Mouse (Mus musculus): Measurements from ENCODE around the gene Nfkbia. TPM values are rescaled to one million over a fixed set of nuclear protein-coding genes. Genes with fewer than 3 reads are reported as not detected.

The Nfkbia gene
- polyA plus RNA-seq, 1 experiment from 2014 or later = 40.4 TPM

DNA sequence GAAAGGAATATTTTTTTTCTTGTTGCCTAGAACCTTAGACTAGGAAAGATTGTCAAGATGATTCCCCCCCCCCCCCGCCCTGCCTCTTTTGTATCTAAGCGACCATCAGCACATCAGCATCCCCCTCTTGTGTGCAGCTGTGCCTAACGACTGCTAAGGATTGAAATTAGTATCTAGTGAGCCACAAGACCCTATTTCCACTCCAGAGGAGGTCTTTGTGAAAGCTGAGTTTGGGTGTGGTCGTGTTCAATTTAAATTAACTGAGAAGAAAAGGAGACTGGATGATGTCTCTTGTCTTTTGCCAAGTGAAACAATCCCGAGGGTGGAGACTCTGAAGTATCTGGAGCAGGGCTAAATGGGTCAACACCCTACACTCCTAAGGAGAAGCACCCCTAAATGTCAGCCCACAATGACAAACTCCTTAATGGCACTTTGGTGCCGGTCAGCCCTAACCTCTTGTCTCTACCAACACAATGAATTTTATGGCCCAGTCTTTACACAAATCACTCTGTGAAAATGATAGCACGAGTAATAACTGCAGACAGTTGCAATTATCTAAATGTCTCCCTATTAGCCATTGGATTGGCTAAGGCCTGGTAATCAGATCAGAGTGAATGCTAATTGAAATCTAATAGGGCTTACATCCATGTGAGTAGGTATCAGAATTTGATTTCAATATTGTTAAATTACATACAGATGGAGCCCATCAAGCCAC is 13.0 kb upstream of the Nfkbia start:
- Histone ChIP-seq H3K9me3 (no peaks in the 10 kb centered on the region), H3K4me1 (no peaks in the 10 kb centered on the region), H3K4me2 (replicated peaks) (no peak overlapping the region), H3K4me3 (no peak overlapping the region), H3K27me3 (peaks cover 5% of the 10 kb centered on the region; the same call in 1 of the 2 replicates), H3K27ac (replicated peaks) (no peak overlapping the region), H3K9ac (replicated peaks) (no peak overlapping the region), H3K36me3 (no peaks in the 10 kb centered on the region)
- no peak for ATAC-seq (ENCODE audit: low FRiP score, low read depth)
- WGBS = 49% methylated on average over 7 of the region's 7 CpGs

- no peak overlapping the region for H3K9ac ChIP-seq (replicated peaks)
- peak overlapping the region; percentile 3; the same call in 1 of the 2 replicates for H3K4me2 ChIP-seq (replicated peaks)
Observed at GRCm38 (mm10) chr12:55499031-55499430, 6.6 kb upstream of the Nfkbia start.

GRCm38 (mm10) chr12:55497737-55498136 is 5.3 kb upstream of the Nfkbia start:
- no peak overlapping the region for H3K9ac ChIP-seq (replicated peaks)
- 61% methylated on average over 8 of the region's 8 CpGs for WGBS
- no peak for ATAC-seq (ENCODE audit: low FRiP score, low read depth)
- no peak overlapping the region for H3K4me2 ChIP-seq (replicated peaks)
- no peak overlapping the region for H3K27ac ChIP-seq (replicated peaks)
- H3K27me3 ChIP-seq = peaks cover 5% of the 10 kb centered on the region; the same call in 1 of the 2 replicates
- H3K9me3 ChIP-seq = no peaks in the 10 kb centered on the region
- H3K4me3 ChIP-seq = no peak overlapping the region
- no peaks in the 10 kb centered on the region for H3K36me3 ChIP-seq
- H3K4me1 ChIP-seq = peaks cover 7% of the 10 kb centered on the region

More at GRCm38 (mm10) chr12:55499031-55499430, 6.6 kb upstream of the Nfkbia start:
- WGBS = 2% methylated on average over 10 of the region's 10 CpGs
- H3K9me3 ChIP-seq = no peaks in the 10 kb centered on the region
- no peaks in the 10 kb centered on the region for H3K4me1 ChIP-seq
- H3K27me3 ChIP-seq = peaks cover 5% of the 10 kb centered on the region; the same call in 1 of the 2 replicates
- ATAC-seq (ENCODE audit: low FRiP score, low read depth) = peak; percentile 61
- no peak overlapping the region for H3K27ac ChIP-seq (replicated peaks)
- H3K36me3 ChIP-seq = no peaks in the 10 kb centered on the region
- H3K4me3 ChIP-seq = no peak overlapping the region

DNA sequence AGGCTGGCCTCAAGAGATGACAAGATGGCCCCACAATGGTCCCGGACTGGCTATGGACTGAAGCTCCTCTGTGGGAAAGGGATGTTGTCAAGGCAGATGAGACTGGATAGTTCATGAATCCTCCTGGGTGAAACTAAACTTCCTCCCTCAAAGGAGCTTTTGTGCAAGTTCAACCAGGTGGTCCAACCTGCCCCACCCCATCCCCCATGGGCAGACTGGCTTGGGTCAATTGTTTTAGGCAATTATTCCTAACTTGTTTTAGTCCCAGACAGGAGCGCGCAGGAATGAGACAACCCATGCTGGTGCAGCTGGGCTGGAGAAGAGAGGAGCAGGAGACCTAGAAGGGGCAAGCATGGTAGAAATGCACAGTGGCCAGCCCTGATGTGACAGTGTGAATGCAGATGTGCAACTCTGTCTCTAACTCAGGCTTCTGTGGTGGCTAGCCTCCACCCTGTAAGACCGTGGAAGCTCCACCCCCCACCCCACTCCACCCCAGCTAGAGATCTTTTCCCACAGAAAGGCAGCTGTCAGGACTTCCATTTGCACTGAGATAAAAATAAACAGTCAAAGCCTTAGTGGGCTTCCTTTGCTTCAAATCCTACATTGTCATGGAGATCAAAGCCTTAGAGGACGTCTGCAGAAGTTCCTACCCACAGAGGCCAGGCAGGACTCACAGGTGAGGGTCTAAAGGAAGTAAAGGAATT is 3.6 kb upstream of the Nfkbia start:
- Histone ChIP-seq H3K4me3 (no peak overlapping the region), H3K4me2 (replicated peaks) (no peak overlapping the region), H3K27me3 (peaks cover 5% of the 10 kb centered on the region; the same call in 1 of the 2 replicates), H3K9me3 (no peaks in the 10 kb centered on the region), H3K27ac (replicated peaks) (no peak overlapping the region), H3K9ac (replicated peaks) (no peak overlapping the region), H3K36me3 (0 out of 2 replicates have a peak, but pooled peaks cover under 1% of the 10 kb centered on the region), H3K4me1 (peaks cover 13% of the 10 kb centered on the region)
- 68% methylated on average over 5 of the region's 5 CpGs for WGBS
- ATAC-seq (ENCODE audit: low FRiP score, low read depth) = no peak

DNA sequence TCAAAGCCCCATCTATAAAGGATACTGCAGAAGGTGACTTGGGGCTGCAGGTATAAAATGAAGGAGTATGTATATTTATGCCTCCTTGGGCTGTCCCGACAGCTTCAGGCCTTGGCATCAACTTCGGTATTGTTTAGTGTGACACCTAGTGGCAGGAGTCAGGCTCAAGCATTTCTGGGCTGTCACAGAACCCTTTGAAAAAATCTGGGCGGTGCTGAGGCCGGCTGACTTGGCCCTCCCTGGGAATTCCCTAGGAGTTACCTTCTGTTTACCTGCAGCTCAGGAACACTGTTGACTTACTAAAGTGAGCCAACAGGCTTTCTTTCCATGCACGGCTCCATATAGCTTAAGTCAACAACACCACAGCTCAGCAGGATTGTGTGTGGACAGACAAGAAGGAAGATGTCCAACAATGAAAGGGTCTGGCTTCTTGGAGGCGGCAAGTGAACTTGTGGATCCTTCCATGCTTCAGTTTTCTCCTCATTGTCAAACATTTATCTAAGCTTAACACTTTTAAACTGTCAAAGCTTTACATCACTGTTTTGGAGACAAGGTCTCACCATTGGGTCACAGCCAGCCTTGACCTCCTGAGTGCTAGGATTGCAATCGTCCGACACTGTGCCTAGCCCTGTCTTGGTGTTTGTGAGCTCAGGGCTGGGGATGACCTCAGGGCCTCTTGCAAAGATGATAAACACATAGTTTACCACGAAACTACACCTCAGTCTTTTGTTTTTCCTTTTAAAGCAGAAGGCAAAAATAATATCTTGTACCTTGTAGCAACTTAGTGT is 2.9 kb upstream of the Nfkbia start:
- Histone ChIP-seq H3K4me2 (replicated peaks) (no peak overlapping the region), H3K9me3 (no peaks in the 10 kb centered on the region), H3K9ac (replicated peaks) (no peak overlapping the region), H3K4me3 (no peak overlapping the region), H3K27me3 (peaks cover 5% of the 10 kb centered on the region; the same call in 1 of the 2 replicates), H3K36me3 (peaks cover 8% of the 10 kb centered on the region), H3K4me1 (peaks cover 14% of the 10 kb centered on the region), H3K27ac (replicated peaks) (no peak overlapping the region)
- 38% methylated on average over 9 of the region's 9 CpGs for WGBS
- ATAC-seq (ENCODE audit: low FRiP score, low read depth) = no peak

DNA sequence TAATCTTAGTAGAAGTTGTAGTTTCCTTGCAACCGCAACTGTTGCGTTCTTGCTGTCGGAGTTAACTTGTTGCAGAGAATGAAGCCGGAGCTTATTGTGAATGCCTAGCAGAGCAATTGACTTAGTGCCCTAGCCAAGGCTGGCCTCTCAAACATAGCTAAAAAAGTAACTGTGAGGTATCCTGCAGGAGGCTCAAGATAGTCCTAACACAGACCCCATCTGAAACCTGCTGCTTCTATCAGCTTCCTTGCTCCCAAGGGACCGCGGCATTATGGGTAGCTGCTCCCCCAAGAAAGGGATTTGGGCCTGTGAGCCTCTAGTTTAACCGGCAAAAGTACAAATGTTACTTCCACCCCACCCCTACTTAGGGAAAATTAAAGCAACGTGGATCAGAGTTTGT is 934 bp upstream of the Nfkbia start:
- H3K4me1 ChIP-seq = peaks cover 14% of the 10 kb centered on the region
- WGBS = 31% methylated on average over 8 of the region's 8 CpGs

GRCm38 (mm10) chr12:55492941-55493340 is 494 bp upstream of the Nfkbia start:
- no peaks in the 10 kb centered on the region for H3K9me3 ChIP-seq
- H3K4me2 ChIP-seq (replicated peaks) = peak overlapping the region; percentile 79
- no peaks in the 10 kb centered on the region for H3K27me3 ChIP-seq
- peaks cover 14% of the 10 kb centered on the region for H3K4me1 ChIP-seq
- H3K9ac ChIP-seq (replicated peaks) = peak overlapping the region; percentile 81
- under 1% methylated on average over 12 of the region's 12 CpGs for WGBS
- H3K27ac ChIP-seq (replicated peaks) = peak overlapping the region; percentile 97
- H3K36me3 ChIP-seq = peaks cover 27% of the 10 kb centered on the region
- ATAC-seq (ENCODE audit: low FRiP score, low read depth) = no peak
- peak overlapping the region; percentile 91 for H3K4me3 ChIP-seq

More for the DNA sequence above, 934 bp upstream of the Nfkbia start:
- H3K27me3 ChIP-seq = peaks cover 3% of the 10 kb centered on the region; the same call in 1 of the 2 replicates
- peak overlapping the region; percentile 81; the same call in 1 of the 2 replicates for H3K9ac ChIP-seq (replicated peaks)
- no peak for ATAC-seq (ENCODE audit: low FRiP score, low read depth)
- peaks cover 22% of the 10 kb centered on the region for H3K36me3 ChIP-seq
- peak overlapping the region; percentile 91 for H3K4me3 ChIP-seq
- H3K4me2 ChIP-seq (replicated peaks) = peak overlapping the region; percentile 79
- no peak overlapping the region for H3K27ac ChIP-seq (replicated peaks)
- H3K9me3 ChIP-seq = no peaks in the 10 kb centered on the region

GRCm38 (mm10) chr12:55491516-55492183 is 797 bp downstream of the Nfkbia start:
- WGBS = 2% methylated on average over 34 of the region's 57 CpGs
- H3K9me3 ChIP-seq = no peaks in the 10 kb centered on the region
- peak; percentile 91 for ATAC-seq (ENCODE audit: low FRiP score, low read depth)

GRCm38 (mm10) chr12:55490722-55491449 is 1.6 kb downstream of the Nfkbia start:
- peaks cover 30% of the 10 kb centered on the region for H3K36me3 ChIP-seq
- ATAC-seq (ENCODE audit: low FRiP score, low read depth) = no peak
- peak overlapping the region; percentile 79 for H3K4me2 ChIP-seq (replicated peaks)
- H3K4me3 ChIP-seq = peak overlapping the region; percentile 91
- peaks cover 14% of the 10 kb centered on the region for H3K4me1 ChIP-seq
- peak overlapping the region; percentile 81 for H3K9ac ChIP-seq (replicated peaks)
- no peaks in the 10 kb centered on the region for H3K27me3 ChIP-seq
- H3K9me3 ChIP-seq = no peaks in the 10 kb centered on the region
- peak overlapping the region; percentile 97; the same call in 1 of the 2 replicates for H3K27ac ChIP-seq (replicated peaks)
- WGBS = 89% methylated on average over 13 of the region's 13 CpGs

More at GRCm38 (mm10) chr12:55491516-55492183, 797 bp downstream of the Nfkbia start:
- Histone ChIP-seq H3K27ac (replicated peaks) (peak overlapping the region; percentile 97), H3K4me3 (peak overlapping the region; percentile 91), H3K36me3 (peaks cover 30% of the 10 kb centered on the region), H3K4me1 (peaks cover 14% of the 10 kb centered on the region), H3K27me3 (no peaks in the 10 kb centered on the region), H3K4me2 (replicated peaks) (peak overlapping the region; percentile 79), H3K9ac (replicated peaks) (peak overlapping the region; percentile 81)

GRCm38 (mm10) chr12:55489986-55490721 is 2.3 kb downstream of the Nfkbia start:
- Histone ChIP-seq H3K27ac (replicated peaks) (no peak overlapping the region), H3K36me3 (peaks cover 30% of the 10 kb centered on the region), H3K9ac (replicated peaks) (no peak overlapping the region), H3K9me3 (no peaks in the 10 kb centered on the region), H3K4me3 (no peak overlapping the region), H3K4me2 (replicated peaks) (no peak overlapping the region), H3K4me1 (peaks cover 14% of the 10 kb centered on the region), H3K27me3 (no peaks in the 10 kb centered on the region)
- no peak for ATAC-seq (ENCODE audit: low FRiP score, low read depth)
- 90% methylated on average over 14 of the region's 14 CpGs for WGBS
